Mouse (Mus musculus): ENCODE data around the gene Clca2.

Gene Clca2

GRCm38 (mm10) chr3:145099291-145099690 lies at the start of gene Clca2:
Clca2 (minus strand) TSS chr3:145099443.
- no peak for DNase-seq (ENCODE audit: low spot score in 2 of 2)

GRCm38 (mm10) chr3:145147952-145148351 lies 48.7 kb upstream of the Clca2 start:
- no peak for DNase-seq (ENCODE audit: low spot score in 2 of 2)

- no peak for DNase-seq (ENCODE audit: low spot score in 2 of 2)
Observed at GRCm38 (mm10) chr3:145147483-145147882, 48.2 kb upstream of the Clca2 start.

- no peak for DNase-seq (ENCODE audit: low spot score in 2 of 2)
Observed at GRCm38 (mm10) chr3:145146871-145147270, 47.6 kb upstream of the Clca2 start.

GRCm38 (mm10) chr3:145143856-145144255 lies 44.6 kb upstream of the Clca2 start:
- no peak for DNase-seq (ENCODE audit: low spot score in 2 of 2)

GRCm38 (mm10) chr3:145142925-145143324 lies 43.7 kb upstream of the Clca2 start:
- DNase-seq (ENCODE audit: low spot score in 2 of 2): no peak

GRCm38 (mm10) chr3:145140236-145140635 lies 41.0 kb upstream of the Clca2 start:
- no peak for DNase-seq (ENCODE audit: low spot score in 2 of 2)

- peak in 1 of 2 experiments; percentile 26 for DNase-seq (ENCODE audit: low spot score in 2 of 2)
Observed at GRCm38 (mm10) chr3:145131210-145131868, 32.1 kb upstream of the Clca2 start.

- DNase-seq (ENCODE audit: low spot score in 2 of 2): no peak
Observed at GRCm38 (mm10) chr3:145129356-145129755, 30.1 kb upstream of the Clca2 start.

- DNase-seq (ENCODE audit: low spot score in 2 of 2): no peak
Observed at GRCm38 (mm10) chr3:145126618-145127017, 27.4 kb upstream of the Clca2 start.

- DNase-seq (ENCODE audit: low spot score in 2 of 2): no peak
Observed at GRCm38 (mm10) chr3:145119425-145119824, 20.2 kb upstream of the Clca2 start.

- DNase-seq (ENCODE audit: low spot score in 2 of 2): no peak
Observed at GRCm38 (mm10) chr3:145119002-145119358, 19.7 kb upstream of the Clca2 start.

GRCm38 (mm10) chr3:145118254-145119001 lies 19.2 kb upstream of the Clca2 start, which contains the start of gene Odf2l:
Odf2l (plus strand) TSS chr3:145118588.
- peak; percentile 96 to 97 for DNase-seq (ENCODE audit: low spot score in 2 of 2)

- DNase-seq (ENCODE audit: low spot score in 2 of 2): no peak
Observed at GRCm38 (mm10) chr3:145117637-145118036, 18.4 kb upstream of the Clca2 start.

GRCm38 (mm10) chr3:145115169-145115568 lies 15.9 kb upstream of the Clca2 start:
- DNase-seq (ENCODE audit: low spot score in 2 of 2): no peak

- no peak for DNase-seq (ENCODE audit: low spot score in 2 of 2)
Observed at GRCm38 (mm10) chr3:145105773-145106504, 6.7 kb upstream of the Clca2 start.

- DNase-seq (ENCODE audit: low spot score in 2 of 2): no peak
Observed at GRCm38 (mm10) chr3:145105076-145105772, 6.0 kb upstream of the Clca2 start.

- DNase-seq (ENCODE audit: low spot score in 2 of 2): no peak
Observed at GRCm38 (mm10) chr3:145103770-145104169, 4.5 kb upstream of the Clca2 start.

- DNase-seq (ENCODE audit: low spot score in 2 of 2): no peak
Observed at GRCm38 (mm10) chr3:145103321-145103720, 4.1 kb upstream of the Clca2 start.

GRCm38 (mm10) chr3:145101891-145102555 lies 2.8 kb upstream of the Clca2 start:
- no peak for DNase-seq (ENCODE audit: low spot score in 2 of 2)

GRCm38 (mm10) chr3:145087857-145088598 lies 11.2 kb downstream of the Clca2 start:
- no peak for DNase-seq (ENCODE audit: low spot score in 2 of 2)
